Mouse (Mus musculus) neutrophil, adult 5-6 weeks (primary cell): ENCODE measurements around the gene Pcnx. TPM values are rescaled to one million over a fixed set of nuclear protein-coding genes. Genes with fewer than 3 reads are reported as not detected.
A peak's percentile ranks its signal among the peaks of the same experiment; 100 is the strongest.

ENCODE experiments used
- ATAC-seq: fragments of 151-379, 151-347 bp; 2 replicates; pipeline ENCODE4 v1.8.0; 2017; ENCODE audit warnings: mild to moderate bottlenecking, moderate TSS enrichment; ENCODE audit not compliant: insufficient number of reproducible peaks, poor library complexity, low FRiP score, severe bottlenecking; ENCODE audit errors: extremely low read depth
- total RNA-seq: library from RNA; stranded (forward); fragments of 200-1000 nt; gene quantifications from 2 replicates; pipeline ENCODE4 v1.2.3, GENCODE M21; 2017

Pcnx gene
- 27.6 and 37.4 TPM in 2 replicates for total RNA-seq

DNA sequence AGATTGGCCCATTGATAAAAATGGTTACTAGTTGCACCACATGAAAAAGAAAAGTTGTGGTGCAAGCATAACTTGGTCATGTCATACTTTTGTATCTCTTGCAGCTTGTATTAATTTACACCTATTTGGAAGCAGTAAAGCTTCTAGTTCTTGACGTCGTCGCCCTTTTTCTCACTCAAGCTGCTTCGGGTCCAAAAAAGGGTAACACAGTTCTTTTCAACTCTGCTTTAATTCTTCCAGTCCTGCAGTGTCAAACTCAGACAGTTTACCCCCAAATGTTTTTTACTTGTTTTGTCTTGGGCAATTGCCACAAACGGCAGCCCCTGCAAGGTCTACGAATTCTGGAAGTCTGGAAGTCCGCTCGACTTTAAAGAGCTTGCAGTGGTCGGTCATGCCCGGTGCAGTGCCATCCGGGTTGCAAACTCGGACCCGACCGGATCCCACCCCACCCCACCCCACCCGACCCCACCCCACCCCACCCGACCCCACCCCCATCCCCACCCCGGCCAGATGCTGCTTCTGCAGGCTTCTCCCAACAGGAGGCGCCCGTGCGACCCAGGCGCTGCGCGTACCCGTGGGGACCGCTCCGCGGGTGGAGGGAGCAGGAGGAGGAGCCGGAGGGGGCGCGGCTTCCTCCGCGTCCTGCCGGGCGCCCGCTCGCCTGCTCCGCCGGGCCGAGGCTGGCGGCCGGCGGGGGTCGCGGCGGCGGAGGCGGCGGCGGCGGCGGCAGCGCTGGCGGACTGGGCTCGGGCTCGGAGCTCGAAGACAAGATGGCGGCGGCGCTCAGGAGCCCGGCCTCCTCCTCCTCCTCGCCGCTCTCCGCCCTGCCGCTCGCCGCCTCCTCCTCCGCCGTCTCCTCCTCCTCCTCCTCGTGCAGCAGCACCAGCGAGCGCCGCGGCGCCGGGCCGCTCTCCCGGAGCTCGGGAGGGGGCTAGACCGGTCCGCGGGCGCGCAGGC lies at the start of gene Pcnx:
Gene Pcnx (plus strand): TSS at position 673 of the 957 bp plus-strand sequence.
- peak; percentile 85 for ATAC-seq

DNA sequence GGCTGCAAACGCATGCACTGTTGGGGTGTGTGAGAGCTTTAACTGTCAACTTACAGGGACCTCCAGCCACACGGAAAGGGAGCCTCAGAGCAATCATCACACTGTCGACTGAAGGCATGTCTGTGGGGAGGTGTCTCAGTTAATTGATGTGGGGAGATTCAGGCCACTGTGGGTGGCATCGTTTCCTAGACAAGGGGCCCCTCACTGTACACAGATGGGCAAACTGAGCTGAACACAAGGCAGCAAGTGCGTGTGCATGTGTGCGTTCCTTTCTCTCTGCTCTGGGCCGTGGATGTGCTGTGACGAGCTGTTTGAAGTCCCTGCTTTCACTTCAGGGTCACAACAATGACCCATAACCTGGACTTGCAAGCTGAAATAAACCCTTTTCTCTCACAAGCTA lies 49.4 kb upstream of the Pcnx start:
- no peak for ATAC-seq

DNA sequence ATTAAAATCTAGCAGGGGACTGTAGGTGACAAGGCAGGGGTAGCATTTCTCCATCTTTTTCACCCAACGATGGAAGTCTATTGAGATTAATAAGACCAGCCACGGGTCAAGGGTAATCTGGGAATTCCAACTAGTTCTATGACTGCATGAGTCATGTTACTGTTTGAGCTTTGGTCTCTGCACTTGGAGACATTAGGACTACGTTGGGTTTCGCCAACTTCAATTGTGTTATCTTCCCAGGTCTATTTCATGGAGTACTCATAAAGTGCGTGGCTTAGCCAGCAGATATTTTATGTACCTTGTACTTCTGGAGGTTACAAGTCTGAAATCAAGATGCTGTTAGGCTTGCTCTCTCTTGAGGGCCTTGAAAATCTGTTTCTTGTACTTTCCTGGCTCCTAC lies 45.1 kb upstream of the Pcnx start:
- no peak for ATAC-seq

DNA sequence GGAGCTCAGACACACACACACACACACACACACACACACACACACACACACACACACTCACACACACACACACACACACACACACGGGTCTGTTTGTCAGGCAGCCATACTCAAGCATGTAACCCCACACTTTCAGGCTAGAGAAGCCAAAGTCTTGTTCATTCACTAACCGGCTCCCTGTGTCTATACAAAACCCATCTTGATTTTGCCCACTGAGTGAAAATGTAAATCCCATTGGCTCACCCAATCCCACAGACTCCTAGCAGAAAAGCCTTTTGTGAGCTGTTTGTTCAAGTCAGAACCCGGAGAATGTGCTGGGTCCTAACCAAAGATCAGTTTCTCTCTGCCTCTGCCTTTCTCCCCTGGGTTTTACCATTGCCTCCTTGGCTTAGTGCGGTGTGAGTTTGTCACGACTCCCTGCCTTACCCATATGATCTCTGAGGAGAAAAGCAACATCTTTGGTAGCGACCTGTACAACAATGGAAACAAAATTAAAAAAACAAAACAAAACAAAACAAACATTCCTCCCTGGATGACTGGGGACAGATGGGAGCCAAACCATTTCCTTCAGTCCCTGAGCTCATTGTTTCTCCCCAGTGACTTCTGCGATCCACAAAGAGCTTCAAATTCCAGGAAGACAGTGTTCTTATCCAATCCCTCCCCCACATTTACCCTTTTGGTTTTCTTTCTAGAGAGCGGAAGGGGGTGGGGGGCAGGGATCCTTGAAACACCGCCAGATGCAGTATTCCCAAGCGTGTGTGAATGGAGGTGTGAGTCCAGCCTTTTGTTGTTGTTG lies 43.3 kb upstream of the Pcnx start:
- no peak for ATAC-seq

DNA sequence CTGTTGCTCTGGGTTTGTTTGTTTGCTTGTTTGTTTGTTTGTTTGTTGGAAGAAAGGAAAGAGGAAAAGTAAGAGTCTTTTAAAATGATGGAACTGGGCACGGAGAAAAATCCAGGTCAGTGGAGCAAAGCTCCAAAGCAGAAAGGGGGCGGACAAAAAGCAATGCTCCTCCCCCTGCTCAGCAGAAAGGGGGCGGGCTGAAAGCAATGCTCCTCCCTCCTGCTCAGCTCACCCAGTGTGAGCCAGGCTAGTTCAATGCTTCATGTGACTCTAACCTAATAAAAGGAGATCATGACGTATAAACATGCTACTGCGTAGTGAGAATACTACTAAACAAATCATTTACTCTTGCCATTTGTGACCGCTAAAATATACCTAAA lies 42.7 kb upstream of the Pcnx start:
- ATAC-seq, result no peak

DNA sequence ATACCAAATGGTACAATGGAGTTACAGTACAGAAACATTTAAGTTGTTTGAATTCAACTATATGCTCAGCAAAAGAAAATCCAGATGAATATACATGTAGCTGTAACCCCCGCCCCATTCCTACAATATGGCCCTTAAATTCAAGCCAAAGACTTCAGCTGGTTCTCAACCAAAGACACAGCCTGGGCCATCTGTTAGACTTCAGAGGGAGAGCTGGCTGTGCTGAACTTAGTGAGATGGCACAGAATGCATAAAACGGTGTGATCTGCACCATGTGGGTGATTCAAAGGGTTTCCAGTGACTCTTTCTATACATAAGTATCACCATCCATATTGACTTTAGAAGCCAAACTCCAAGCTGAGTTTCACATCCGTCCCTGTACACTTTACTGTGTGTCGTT lies 39.1 kb upstream of the Pcnx start:
- no peak for ATAC-seq

DNA sequence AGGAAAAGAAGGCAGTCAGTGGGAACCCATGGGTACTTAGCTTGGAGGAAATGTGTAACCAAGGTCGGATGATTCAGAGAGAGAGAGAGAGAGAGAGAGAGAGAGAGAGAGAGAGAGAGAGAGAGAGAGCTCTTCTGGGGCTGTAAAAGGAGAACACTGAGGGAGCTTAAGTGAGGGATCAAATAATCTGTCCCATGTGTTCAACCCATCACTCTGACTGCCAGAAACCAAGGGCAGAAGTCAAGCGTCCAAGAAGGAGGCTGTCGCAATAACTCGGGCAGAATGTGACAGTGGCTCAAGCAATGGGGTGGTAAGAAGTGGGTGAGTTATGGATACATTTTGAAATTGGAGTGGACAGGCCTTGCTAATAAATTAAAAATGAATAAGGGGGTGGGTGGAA lies 37.6 kb upstream of the Pcnx start:
- no peak for ATAC-seq

DNA sequence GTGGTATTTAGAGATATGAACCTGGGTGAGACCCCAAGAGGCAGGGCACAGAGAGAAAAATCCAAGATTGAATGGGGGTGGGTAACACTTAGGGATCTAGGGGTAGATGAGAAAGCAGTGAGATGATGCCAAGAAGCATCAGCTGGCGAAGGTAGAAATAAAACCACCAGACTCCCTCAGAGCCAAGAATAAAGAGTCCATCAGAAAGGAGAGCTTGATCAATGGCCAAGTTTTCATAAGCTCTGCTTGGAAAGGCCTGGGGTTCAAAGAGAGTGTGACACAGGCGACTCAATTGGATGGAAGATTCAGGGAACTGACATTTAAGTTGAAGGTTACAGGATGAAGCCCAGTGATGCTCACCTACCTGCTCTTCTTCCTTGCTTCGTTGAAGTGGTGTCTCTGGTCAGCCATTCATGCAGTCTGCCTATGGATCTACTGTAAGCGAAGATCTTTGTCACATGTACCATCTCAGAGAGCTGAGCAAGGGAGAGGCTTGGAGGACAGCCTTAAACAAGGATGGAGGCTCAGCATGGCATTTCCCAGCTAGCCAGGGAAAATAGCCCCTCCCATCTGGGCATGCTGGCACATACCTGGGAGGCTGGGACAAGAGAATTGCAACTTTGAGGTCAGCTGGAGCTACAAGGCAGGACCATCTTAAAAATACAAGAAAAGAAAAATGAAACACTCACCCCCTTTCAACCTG lies 36.9 kb upstream of the Pcnx start:
- no peak for ATAC-seq

DNA sequence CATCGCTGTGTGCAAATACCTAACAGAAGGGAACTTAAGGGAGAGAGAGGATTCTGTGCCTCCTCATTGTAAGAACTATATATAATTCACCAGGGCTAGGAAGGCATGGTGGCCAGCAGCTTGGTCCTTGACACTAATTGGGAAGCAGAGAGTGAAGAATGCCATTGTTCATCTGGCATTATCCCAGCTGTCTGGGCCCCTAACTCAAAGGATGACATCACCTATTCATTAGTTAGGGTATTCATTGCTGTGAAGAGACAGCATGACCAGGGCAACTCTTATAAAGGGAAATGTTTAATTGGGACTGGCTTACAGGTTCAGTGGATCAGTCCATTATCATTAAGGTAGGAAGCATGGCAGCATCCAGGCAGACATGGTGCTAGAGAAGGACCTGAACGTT lies 31.5 kb upstream of the Pcnx start:
- no peak for ATAC-seq

DNA sequence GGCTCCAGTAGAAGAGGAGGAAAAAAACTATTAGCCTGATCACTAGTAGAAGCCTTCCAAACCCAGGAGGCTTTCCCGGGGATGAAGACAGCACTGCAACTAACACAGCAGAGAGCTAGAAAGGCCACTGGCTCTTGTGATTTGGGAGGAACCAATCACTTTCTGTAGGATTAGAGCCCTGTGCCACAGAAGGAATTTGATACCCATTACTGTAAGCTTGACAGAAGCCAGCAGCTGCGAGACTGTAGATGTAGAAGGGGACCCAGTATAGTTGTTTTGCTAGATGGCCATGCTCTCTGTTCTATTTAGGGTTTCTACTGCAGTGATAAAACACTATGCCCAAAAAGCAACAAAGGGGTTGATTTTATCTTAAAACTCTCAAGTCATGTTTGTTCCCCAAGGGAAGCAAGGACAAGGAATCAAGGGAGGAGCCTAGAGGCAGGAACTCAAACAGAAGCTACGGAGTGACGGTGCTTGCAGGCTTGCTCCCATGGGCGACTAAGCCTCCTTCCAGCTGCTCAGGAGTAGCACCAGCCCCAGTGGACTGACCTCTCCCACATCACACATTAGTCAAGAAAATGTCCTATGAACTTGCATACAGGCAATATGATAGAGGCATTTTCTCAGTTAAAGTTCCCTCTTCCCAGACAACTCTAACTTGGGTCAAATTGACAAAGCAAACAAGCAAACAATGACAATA lies 27.6 kb upstream of the Pcnx start:
- ATAC-seq, result no peak

DNA sequence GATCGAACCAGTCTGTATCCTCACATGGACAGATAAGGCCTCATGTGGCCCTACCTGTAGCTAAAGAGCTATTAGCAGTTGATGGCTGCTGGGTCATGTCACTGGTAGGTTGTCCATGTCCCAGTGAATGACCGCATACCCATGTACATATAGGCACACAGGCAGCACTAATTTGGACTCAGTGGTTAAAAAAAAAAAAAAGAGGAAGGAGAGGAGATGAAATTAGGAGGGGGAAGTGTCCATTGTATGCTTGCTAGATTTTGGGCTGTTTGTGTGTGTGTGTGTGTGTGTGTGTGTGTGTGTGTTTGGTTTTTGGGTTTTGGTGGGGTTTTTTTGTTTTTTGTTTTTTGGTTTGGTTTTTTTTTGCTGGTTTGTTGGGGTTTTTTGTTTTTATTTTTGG lies 26.7 kb upstream of the Pcnx start:
- ATAC-seq, result peak; percentile 60

DNA sequence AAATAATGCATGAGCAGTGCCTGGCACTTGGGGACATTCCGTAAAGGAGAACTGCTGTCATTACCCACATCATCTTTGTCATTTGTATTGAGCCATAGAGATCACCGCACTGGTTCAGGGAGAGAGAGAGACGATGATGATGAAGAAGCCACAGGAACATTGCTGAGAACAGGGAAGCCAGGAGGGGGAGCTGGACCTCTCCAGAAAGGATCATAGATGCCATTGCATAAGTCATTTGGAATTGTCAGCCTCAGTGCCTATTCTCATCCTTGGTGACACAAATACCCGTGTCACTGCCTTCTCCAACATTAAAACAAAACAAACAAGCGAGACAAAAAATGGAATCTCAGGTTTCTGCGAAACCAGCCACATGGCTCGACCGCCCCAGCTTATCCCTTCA lies 23.7 kb upstream of the Pcnx start:
- ATAC-seq, result no peak

DNA sequence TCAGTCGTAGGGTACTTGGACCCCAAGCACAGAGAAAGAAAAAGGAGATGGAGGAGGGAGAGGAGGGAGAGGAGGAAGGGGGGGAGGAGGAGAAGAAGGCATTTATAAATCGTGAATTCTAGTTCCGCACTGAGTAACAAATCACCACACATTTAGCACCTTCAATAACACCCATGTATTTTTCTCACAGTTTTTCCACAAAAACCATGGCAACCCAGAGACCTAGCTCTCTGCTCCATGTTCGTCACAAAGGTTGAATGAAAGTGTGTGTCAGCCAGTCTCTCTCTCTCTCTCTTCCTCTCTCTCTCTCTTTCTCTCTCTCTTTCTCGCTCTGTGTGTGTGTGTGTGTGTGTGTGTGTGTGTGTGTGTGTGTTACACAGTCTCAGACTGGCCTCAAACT lies 22.4 kb upstream of the Pcnx start:
- no peak for ATAC-seq

DNA sequence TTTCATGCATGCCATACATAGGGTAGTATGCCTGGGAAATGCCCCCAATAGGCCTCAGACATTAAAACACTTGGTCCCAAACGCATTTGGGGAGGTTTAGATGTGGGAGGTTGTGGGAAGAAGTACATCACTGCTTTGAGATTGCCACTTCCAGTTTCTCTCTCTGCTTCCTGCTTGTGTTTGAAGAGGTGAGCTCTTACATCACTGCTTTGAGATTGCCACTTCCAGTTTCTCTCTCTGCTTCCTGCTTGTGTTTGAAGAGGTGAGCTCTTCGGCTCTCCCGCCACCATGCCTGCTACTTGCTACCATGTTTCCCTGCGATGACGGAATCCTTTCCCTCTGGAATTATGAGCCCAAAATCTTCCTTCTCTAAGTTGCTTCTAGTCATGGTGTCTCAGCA lies 20.2 kb upstream of the Pcnx start:
- peak; percentile 90 for ATAC-seq

DNA sequence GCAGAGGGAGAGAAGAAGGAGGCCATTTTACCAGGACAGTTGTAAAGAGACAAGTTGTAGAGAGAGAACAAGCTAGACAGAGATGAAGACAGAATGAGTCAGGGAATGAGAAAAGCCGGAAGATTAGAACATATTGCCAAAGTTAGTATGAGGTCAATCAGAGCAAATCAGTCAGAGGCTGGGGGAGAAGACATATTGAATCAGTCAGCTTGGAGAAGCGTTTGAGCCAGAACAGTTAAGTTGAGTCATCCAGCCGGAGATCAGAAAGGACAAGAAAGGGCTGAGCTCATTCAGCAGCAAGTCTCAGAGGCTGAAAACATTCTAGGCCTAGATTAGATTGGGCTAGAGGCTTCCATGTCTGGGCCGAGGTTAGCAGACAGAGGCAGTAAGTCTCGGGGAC lies 18.8 kb upstream of the Pcnx start:
- ATAC-seq, result no peak

DNA sequence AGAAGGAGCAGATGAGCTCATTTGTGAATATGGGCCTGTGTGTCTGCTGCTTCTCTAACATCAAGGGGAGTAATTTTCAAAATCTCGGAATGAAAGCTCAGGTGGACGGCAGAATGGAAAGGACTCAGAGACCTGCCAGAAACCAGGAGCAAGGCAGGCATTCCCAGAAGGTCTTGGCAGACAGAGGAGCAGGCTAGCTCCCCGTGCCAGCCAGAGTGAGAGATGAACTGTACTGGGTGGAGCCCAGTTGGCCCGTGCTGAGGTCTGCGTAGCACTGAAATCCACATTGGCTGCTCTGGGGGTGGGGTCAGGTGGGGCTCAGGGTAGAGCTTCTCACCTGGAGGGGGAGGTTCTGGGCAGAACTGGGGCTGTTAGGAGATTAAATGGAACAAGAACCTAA lies 16.3 kb upstream of the Pcnx start:
- no peak for ATAC-seq

DNA sequence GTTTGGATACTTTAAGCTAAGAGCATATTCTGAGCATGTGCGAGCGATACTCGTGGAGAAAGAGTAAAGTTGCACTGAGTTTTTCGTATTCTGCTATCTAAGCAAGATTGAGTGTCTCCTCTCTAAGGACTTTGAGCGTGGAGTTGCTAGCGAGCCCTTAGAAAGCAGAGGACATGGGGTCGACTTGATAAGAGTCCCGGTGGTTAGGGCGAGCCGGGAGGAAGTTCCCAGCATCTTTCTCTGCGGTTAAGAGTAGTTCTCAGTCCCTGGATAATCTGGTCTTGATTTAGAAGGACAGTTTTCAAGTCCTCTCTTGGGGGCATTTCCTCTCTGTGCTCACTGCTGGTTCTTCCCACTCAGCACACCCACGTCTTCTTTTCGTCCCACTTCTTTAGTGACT lies 15.3 kb upstream of the Pcnx start:
- ATAC-seq, result no peak

DNA sequence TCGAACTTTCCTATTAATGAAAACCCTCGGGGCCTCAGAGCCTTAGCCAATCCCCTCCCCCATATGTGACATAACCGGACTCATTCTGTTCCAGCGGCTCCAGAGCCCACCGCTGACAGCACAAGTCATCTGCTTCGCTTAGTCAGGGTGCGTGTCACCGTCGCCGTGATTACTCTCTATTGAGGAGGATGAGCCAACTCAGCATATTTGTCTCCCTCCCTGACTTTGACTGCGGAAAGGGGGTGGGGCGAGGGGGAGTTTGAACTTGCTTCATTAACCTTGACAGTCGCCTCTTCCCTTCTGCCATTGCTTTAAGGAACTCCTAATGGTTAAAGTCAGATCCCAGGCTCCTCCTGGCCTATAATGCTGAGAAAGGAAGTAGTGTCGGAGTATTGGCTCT lies 14.8 kb upstream of the Pcnx start:
- ATAC-seq, result peak; percentile 26; the same call in 1 of the 2 replicates

DNA sequence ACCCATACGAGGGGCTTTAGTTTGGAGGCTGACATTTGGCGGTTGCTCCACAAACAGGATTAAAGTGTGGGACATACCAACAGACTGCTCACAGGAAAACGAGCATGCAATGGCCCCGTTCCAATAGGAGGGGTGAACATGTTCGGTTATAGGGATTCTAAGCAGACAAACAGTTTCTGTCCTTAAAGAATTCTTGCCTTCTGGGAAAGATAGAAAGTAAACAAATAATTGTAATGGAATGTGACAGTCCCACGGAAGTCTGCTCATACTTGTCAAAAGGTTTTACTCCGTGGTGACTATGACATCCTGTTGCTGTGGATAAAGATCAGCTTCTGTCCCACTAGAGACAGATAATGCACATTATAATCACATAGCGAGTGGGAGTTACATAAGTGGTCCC lies 10.2 kb upstream of the Pcnx start:
- ATAC-seq, result no peak
